Mouse (Mus musculus) E14TG2a.4 (cell line): ENCODE results near the gene Atp11b.

Source experiments
- CTCF ChIP-seq: conservative IDR thresholded peaks from 2 replicates; pipeline ENCODE4 v1.5.1; 2014; ENCODE audit warnings: low read length
- NANOG ChIP-seq: IDR thresholded peaks from 2 replicates; pipeline ENCODE4 v1.6.1; 2014; ENCODE audit warnings: borderline replicate concordance, low read length, mixed read lengths
- POU5F1 ChIP-seq: IDR thresholded peaks from 2 replicates; pipeline ENCODE4 v1.6.1; 2014; ENCODE audit warnings: low read length, borderline replicate concordance

GRCm38 (mm10) chr3:35802040-35802439, 48.1 kb downstream of the Atp11b start:
- TF ChIP-seq POU5F1 (no peak), CTCF (no peak), NANOG (no peak)
